28 mouse cellular contexts compared by ENCODE assay signal in the genomic region with DNA sequence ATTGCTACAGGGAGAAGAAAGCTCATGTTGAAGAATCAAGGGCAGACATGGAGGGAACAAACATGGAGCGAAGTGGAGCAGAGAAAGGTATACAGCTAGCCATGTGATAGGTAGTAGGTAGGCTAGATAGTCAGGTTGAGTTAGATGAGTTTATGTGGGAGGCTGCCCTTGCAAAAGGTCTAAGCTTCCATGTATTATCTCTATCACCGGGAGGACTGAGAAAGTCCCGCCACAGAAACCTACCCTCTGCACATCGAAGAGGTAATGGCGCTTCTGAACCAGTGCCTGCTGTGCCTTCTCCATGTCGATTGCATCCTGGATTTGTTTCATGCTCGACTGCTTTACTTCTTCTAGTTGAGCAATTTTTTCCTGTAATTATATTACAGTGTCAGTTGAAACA. TPM values are rescaled to one million over a fixed set of nuclear protein-coding genes. Genes with fewer than 3 reads are reported as not detected.
"Had no signal": no experiment of that assay in that cellular context is flagged by ENCODE, and none has a peak within 500 bp of the region (broad histone marks: within the 10 kb centered on the region; RNA-seq: fewer than 3 reads in every experiment).

No protein-coding gene starts in this region.

- DNase-seq: cerebellum, adult 2 months; cerebellum, adult 8-10 months; cerebellum, adult 9-10 months; cerebellum, adult 9-11 months; cerebellum, postnatal 10 days; cerebellum, postnatal 14 days; cerebellum, postnatal 25 days; cerebellum, postnatal 36 days; embryo, embryonic 11 days; forebrain, postnatal 0 days; gastrocnemius, adult 2 months; gastrocnemius, postnatal 10 days; gastrocnemius, postnatal 14 days; gastrocnemius, postnatal 25 days; gastrocnemius, postnatal 36 days; heart, adult 18-20 months; heart, adult 2 months had no signal

- H3K9me3 ChIP-seq: embryonic facial prominence, embryonic 10.5 days; embryonic facial prominence, embryonic 12.5 days; embryonic facial prominence, embryonic 13.5 days; embryonic facial prominence, embryonic 15.5 days; forebrain, embryonic 10.5 days; forebrain, embryonic 12.5 days; forebrain, embryonic 13.5 days; forebrain, embryonic 15.5 days had no signal

- H3K4me1 ChIP-seq: embryonic facial prominence, embryonic 10.5 days; embryonic facial prominence, embryonic 12.5 days; embryonic facial prominence, embryonic 13.5 days; embryonic facial prominence, embryonic 15.5 days; forebrain, embryonic 10.5 days; forebrain, embryonic 12.5 days; forebrain, embryonic 13.5 days; forebrain, embryonic 15.5 days had no signal

- H3K9ac ChIP-seq: embryonic facial prominence, embryonic 12.5 days; embryonic facial prominence, embryonic 13.5 days; embryonic facial prominence, embryonic 15.5 days; forebrain, embryonic 12.5 days; forebrain, embryonic 13.5 days; forebrain, embryonic 15.5 days; forebrain, postnatal 0 days had no signal

- H3K27ac ChIP-seq: embryonic facial prominence, embryonic 10.5 days; embryonic facial prominence, embryonic 12.5 days; embryonic facial prominence, embryonic 13.5 days; embryonic facial prominence, embryonic 15.5 days; forebrain, embryonic 10.5 days; forebrain, embryonic 12.5 days; forebrain, embryonic 13.5 days; forebrain, embryonic 15.5 days; gastrocnemius, adult 2 months; heart, adult 2 months had no signal

- ATAC-seq: forebrain, embryonic 13.5 days; forebrain, embryonic 14.5 days; forebrain, embryonic 15.5 days; forebrain, embryonic 16.5 days; forebrain, postnatal 0 days had no signal

- H3K4me2 ChIP-seq: embryonic facial prominence, embryonic 12.5 days; embryonic facial prominence, embryonic 13.5 days; embryonic facial prominence, embryonic 15.5 days; forebrain, embryonic 12.5 days; forebrain, embryonic 13.5 days; forebrain, embryonic 15.5 days had no signal

- H3K4me3 ChIP-seq: embryonic facial prominence, embryonic 10.5 days; embryonic facial prominence, embryonic 12.5 days; embryonic facial prominence, embryonic 13.5 days; embryonic facial prominence, embryonic 15.5 days; erythroblast, embryonic 14.5 days; forebrain, embryonic 10.5 days; forebrain, embryonic 12.5 days; forebrain, embryonic 13.5 days; forebrain, embryonic 15.5 days; gastrocnemius, adult 2 months; heart, adult 2 months had no signal

- H3K27me3 ChIP-seq: embryonic facial prominence, embryonic 12.5 days; embryonic facial prominence, embryonic 13.5 days; embryonic facial prominence, embryonic 15.5 days; forebrain, embryonic 12.5 days; forebrain, embryonic 13.5 days; forebrain, embryonic 15.5 days had no signal

RNA-seq across cellular contexts. Expression of gene I830077J02Rik, which starts 18.9 kb away (rescaled TPM):
- polyA plus RNA-seq: forebrain, embryonic 16.5 days had no signal

RNA-seq across cellular contexts. Expression of gene Ovgp1, which starts 22.2 kb away (rescaled TPM):
- polyA plus RNA-seq: erythroblast, embryonic 14.5 days had no signal
